Mouse (Mus musculus): ENCODE measurements around the gene Ccdc8.

- no peak for TF ChIP-seq POLR2A (IDR thresholded peaks at IDR 0.05; ENCODE audit: borderline replicate concordance, insufficient read depth, low read length)
- no peak for TF ChIP-seq CTCF (IDR thresholded peaks at IDR 0.05; ENCODE audit: borderline replicate concordance, insufficient read depth, low read depth, low read length)
Observed at GRCm38 (mm10) chr7:16978593-16978992, 13.9 kb upstream of the Ccdc8 start.
